Mouse (Mus musculus) lung, embryonic 16.5 days (tissue): ENCODE measurements around the gene Clip2. TPM values are rescaled to one million over a fixed set of nuclear protein-coding genes. Genes with fewer than 3 reads are reported as not detected.
A peak's percentile ranks its signal among the peaks of the same experiment; 100 is the strongest.

Experiments
- ATAC-seq: fragments of 200-750 bp; cut with Nextera tagmentation; 2 replicates; pipeline ENCODE4 v1.8.0; 2017; ENCODE audit warnings: low read depth, mild to moderate bottlenecking, moderate library complexity
- H3K27ac ChIP-seq: fragments of 300-500 bp; sonication (generic); 2 replicates; pipeline ENCODE4 v1.5.1; 2014; ENCODE audit warnings: mild to moderate bottlenecking, control low read depth, low read length
- H3K27me3 ChIP-seq: fragments of 300-500 bp; sonication (generic); 2 replicates; pipeline ENCODE4 v1.6.1; 2014; ENCODE audit warnings: low read depth, low read length, mixed read lengths; ENCODE audit not compliant: control insufficient read depth, insufficient read depth
- H3K36me3 ChIP-seq: fragments of 300-500 bp; sonication (generic); 2 replicates; pipeline ENCODE4 v1.6.1; 2014; ENCODE audit warnings: low read length; ENCODE audit not compliant: control insufficient read depth, insufficient read depth
- H3K4me1 ChIP-seq: fragments of 300-500 bp; sonication (generic); replicated peaks from 2 replicates; pipeline ENCODE4 v1.6.1; 2014; ENCODE audit warnings: low read length, mixed read lengths; ENCODE audit not compliant: control insufficient read depth, insufficient read depth
- H3K4me2 ChIP-seq: fragments of 300-500 bp; sonication (generic); 2 replicates; pipeline ENCODE4 v1.6.1; 2014; ENCODE audit warnings: low read depth, low read length, control low read depth
- H3K4me3 ChIP-seq: fragments of 300-500 bp; sonication (generic); 2 replicates; pipeline ENCODE4 v1.5.1; 2014; ENCODE audit warnings: mild to moderate bottlenecking, low read length, control low read depth
- H3K9ac ChIP-seq: fragments of 300-500 bp; sonication (generic); 2 replicates; pipeline ENCODE4 v1.6.1; 2014; ENCODE audit warnings: low read length, control low read depth
- H3K9me3 ChIP-seq: fragments of 300-500 bp; sonication (generic); 2 replicates; pipeline ENCODE4 v1.6.1; 2016; ENCODE audit warnings: low read length; ENCODE audit not compliant: control insufficient read depth
- WGBS: fragments of 180-500 bp; shearing (Covaris S2); extraction: QIAGEN DNeasy Blood & Tissue Kit; methylation state at CpG from one replicate; pipeline ENCODE4 v1.1.7; 2014; 5-methylcytosine and 5-hydroxymethylcytosine counted together
- polyA plus RNA-seq: library from polyadenylated mRNA; unstranded; fragments of >200 nt; fragmentation: Nextera tagmentation; extraction: Ambion mirVana; gene quantifications from 2 replicates; pipeline ENCODE4 v1.2.1, GENCODE M21; 2015

Clip2 gene
- polyA plus RNA-seq, 1 experiment from 2014 or later, result 4.7 TPM

DNA sequence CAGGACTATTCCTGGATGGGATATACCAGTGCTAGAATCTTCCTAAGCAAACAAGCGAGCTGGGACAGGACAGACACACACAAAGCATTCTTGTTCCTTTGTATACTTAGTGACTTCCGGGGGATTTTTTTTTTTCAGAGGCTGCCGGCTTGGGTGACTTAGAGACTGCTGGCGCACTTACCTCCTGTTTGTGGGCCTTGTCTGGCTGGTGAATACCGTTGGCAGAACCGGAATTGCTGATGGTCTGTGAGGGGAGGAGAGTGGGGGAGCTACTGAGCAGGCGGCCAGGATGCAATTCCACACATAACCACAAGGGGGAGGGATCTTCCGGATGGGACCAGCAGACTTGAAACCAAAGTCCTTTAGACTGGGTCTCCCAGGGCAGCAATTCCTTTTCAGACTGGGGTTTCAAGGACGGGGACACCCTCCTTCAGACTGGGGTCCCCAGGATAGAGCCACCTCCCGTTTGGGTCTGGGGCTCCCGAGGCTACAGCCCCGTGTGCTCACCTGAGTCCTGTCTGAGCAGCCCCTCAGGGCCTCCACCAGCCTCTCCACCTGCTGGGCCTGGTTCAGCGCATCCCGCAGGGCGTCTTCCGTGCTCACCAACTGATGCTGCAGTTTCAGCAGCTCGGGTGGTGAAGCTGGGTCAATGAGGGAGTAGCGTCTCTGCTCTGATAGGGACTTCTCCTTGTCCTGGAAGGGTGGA lies 60.4 kb downstream of the Clip2 start:
- WGBS, result 24% methylated on average over 18 of the region's 18 CpGs
- peak overlapping the region; percentile 84 for H3K27ac ChIP-seq

DNA sequence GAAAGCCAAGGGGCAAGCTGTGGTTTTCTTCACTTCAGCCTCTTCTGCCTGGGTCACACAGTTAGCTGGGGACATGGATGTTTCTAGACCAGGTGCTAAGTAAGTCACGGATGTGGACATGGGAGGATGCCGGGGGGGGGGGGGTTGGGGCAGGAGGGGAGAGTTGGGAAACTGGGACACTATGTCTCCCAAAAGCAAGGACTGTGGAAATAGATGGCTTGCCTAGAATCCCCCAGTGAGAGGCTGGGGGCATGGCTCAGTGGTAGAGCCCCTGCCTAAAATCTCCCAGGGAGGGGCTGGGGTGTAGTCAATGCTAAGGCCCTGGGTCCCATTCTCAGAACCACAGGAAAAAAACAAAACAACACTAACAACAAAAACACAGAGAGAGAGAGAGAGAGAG lies 61.0 kb downstream of the Clip2 start:
- Histone ChIP-seq H3K27me3 (no peaks in the 10 kb centered on the region), H3K4me3 (no peak overlapping the region), H3K4me2 (no peak overlapping the region), H3K9ac (no peak overlapping the region), H3K9me3 (no peaks in the 10 kb centered on the region), H3K4me1 (peaks cover 8% of the 10 kb centered on the region), H3K27ac (peak overlapping the region; percentile 84), H3K36me3 (peaks cover 12% of the 10 kb centered on the region)
- WGBS, result 80% methylated on average over 2 of the region's 2 CpGs
- no peak for ATAC-seq

More for the DNA sequence above, 60.4 kb downstream of the Clip2 start:
- ATAC-seq, result peak; percentile 56
- Histone ChIP-seq H3K4me2 (peak overlapping the region; percentile 22; the same call in 1 of the 2 replicates), H3K36me3 (peaks cover 15% of the 10 kb centered on the region), H3K9ac (peak overlapping the region; percentile 53; the same call in 1 of the 2 replicates), H3K4me1 (peaks cover 8% of the 10 kb centered on the region), H3K4me3 (no peak overlapping the region), H3K27me3 (no peaks in the 10 kb centered on the region), H3K9me3 (no peaks in the 10 kb centered on the region)

DNA sequence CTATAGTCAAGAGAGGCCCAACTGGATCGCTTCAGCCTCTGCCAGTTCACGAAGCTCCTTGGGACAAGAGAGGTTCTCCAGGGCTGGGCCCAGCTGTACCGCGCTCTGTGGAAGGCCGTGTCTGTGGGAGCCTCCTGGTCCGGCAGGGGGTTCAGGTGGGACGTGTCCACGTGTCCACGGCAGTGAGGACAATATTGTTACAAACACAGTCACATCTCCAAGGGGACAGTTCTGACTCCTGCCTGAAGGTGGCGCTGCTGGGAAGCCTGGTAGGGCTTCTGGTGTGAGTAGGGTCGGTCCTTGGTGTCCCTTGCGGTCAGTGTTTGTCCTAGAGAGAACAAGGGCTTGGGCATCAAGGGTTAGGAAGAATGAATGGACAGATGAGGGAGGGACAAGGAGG lies 61.8 kb downstream of the Clip2 start:
- 87% methylated on average over 12 of the region's 12 CpGs for WGBS
- H3K27me3 ChIP-seq, result no peaks in the 10 kb centered on the region
- no peak overlapping the region for H3K4me2 ChIP-seq
- H3K36me3 ChIP-seq, result peaks cover 12% of the 10 kb centered on the region
- no peak overlapping the region; the same call in 1 of the 2 replicates for H3K27ac ChIP-seq
- peaks cover 8% of the 10 kb centered on the region for H3K4me1 ChIP-seq
- no peak for ATAC-seq
- H3K9me3 ChIP-seq, result no peaks in the 10 kb centered on the region
- no peak overlapping the region for H3K4me3 ChIP-seq
- H3K9ac ChIP-seq, result no peak overlapping the region

DNA sequence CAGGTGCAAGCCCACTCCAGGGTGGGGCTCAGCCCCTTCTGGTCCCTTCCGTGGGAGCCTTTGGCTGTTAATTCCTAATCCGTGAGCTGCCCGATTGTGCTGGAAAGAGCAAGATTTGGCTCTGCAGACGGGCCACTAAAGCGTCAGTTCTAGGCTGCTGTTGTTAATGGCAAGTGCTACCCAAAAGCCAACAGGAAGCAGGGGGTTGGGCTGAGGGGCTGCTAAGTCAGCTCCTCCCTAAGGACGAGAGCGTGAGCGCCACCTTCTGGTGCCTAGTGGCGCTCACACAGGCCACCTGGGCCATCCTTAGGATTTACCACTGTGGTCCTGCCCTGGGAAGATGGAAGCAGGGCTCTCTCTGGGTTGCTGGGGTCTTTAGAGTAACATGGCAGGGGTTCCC lies 62.7 kb downstream of the Clip2 start:
- no peak for ATAC-seq
- H3K4me1 ChIP-seq, result peaks cover 8% of the 10 kb centered on the region
- no peaks in the 10 kb centered on the region for H3K9me3 ChIP-seq
- H3K4me3 ChIP-seq, result no peak overlapping the region
- no peak overlapping the region; the same call in 1 of the 2 replicates for H3K9ac ChIP-seq
- H3K36me3 ChIP-seq, result peaks cover 12% of the 10 kb centered on the region
- H3K27ac ChIP-seq, result no peak overlapping the region
- no peak overlapping the region for H3K4me2 ChIP-seq
- 38% methylated on average over 9 of the region's 9 CpGs for WGBS
- H3K27me3 ChIP-seq, result no peaks in the 10 kb centered on the region

DNA sequence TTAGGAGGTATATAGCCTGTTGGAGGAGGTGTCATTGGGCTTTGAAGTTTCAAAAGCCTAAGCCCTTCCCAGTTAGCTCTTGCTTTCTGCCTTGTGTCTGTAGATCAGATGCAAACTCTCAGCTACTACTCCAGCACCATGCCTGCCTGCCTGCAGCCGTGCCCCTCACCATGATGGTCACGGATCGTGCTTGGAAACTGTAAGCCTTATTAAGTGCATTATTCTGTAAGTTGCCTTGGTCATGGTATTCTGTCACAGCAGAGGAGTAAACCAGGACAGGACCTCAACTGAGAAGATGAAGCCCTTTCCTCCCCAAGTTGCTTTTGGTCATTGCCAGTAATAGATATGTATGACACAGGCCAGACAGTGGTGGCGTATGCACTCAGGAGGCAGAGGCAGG lies 63.6 kb downstream of the Clip2 start:
- peaks cover 10% of the 10 kb centered on the region for H3K36me3 ChIP-seq
- no peaks in the 10 kb centered on the region for H3K9me3 ChIP-seq
- peaks cover 8% of the 10 kb centered on the region for H3K4me1 ChIP-seq
- no peak overlapping the region for H3K9ac ChIP-seq
- no peak overlapping the region for H3K4me2 ChIP-seq
- H3K4me3 ChIP-seq, result no peak overlapping the region
- no peak overlapping the region for H3K27ac ChIP-seq
- ATAC-seq, result no peak
- H3K27me3 ChIP-seq, result no peaks in the 10 kb centered on the region
- 90% methylated on average over 4 of the region's 4 CpGs for WGBS

DNA sequence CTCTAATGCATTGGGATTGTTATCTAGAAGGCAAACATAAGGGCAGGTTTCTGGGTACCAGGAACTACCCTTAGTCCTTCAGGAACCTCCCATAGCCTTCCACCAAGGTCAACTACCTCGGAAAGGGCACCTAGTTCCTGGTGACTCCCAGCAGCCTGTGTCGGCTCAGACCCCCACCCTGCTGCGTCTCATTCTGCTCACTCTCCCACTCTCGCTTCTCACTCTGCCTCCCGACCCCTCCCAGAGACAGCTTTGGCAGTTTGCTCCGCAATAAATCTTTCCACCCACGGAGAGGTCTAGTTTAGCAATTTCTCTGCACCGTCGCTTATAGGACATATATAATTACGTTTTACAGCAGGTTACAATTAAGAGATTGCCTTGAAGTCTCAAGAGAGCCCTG lies 64.2 kb downstream of the Clip2 start:
- H3K27me3 ChIP-seq, result no peaks in the 10 kb centered on the region
- whole genome bisulfite sequencing, result 64% methylated on average over 10 of the region's 10 CpGs
- no peaks in the 10 kb centered on the region for H3K9me3 ChIP-seq
- H3K9ac ChIP-seq, result no peak overlapping the region
- no peak overlapping the region for H3K4me3 ChIP-seq
- H3K27ac ChIP-seq, result no peak overlapping the region
- peaks cover 10% of the 10 kb centered on the region for H3K36me3 ChIP-seq
- H3K4me1 ChIP-seq, result peaks cover 8% of the 10 kb centered on the region
- no peak for ATAC-seq
- H3K4me2 ChIP-seq, result no peak overlapping the region

DNA sequence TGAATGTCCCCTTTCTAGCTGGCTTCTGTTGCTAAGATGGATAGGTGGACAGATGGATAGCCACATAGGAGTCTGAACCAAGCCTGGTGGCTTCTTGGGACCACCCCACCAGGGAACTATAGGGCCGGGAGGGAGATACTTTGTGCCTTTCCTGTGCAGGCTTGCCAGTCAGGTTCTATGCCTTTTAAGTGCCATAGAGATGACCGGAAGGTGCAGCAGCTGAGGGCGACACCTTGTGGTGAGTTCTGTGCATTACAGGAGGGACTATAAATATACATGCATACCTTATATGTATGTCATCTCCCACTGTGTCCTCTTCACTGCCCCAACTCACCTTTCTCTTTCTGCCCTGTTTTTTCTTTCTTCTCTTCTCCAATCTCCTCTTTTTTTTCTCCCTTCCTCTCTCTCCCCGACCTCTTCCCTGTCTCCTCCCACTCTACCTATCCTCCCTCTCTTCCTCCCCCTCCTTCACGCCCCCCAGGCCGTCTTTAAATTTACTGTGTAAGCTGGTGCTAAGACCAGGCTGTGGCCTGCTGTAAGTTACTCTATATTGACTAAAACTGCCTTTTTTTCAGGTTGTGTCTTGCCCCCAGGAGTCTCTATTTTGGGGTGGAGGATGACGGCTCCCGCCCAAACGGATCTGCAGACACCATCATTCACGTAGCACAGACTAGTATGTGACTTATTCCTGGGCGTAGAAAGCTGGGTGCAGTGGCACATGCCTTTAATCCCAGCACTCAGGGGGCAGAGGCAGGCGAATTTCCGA lies 66.2 kb downstream of the Clip2 start:
- H3K4me3 ChIP-seq, result no peak overlapping the region
- H3K27ac ChIP-seq, result no peak overlapping the region
- H3K4me1 ChIP-seq, result no peaks in the 10 kb centered on the region; the same call in 1 of the 2 replicates
- H3K4me2 ChIP-seq, result no peak overlapping the region
- H3K27me3 ChIP-seq, result no peaks in the 10 kb centered on the region
- H3K36me3 ChIP-seq, result peaks cover 10% of the 10 kb centered on the region
- 56% methylated on average over 13 of the region's 13 CpGs for WGBS
- no peak overlapping the region for H3K9ac ChIP-seq
- ATAC-seq, result peak; percentile 62
- no peaks in the 10 kb centered on the region for H3K9me3 ChIP-seq

DNA sequence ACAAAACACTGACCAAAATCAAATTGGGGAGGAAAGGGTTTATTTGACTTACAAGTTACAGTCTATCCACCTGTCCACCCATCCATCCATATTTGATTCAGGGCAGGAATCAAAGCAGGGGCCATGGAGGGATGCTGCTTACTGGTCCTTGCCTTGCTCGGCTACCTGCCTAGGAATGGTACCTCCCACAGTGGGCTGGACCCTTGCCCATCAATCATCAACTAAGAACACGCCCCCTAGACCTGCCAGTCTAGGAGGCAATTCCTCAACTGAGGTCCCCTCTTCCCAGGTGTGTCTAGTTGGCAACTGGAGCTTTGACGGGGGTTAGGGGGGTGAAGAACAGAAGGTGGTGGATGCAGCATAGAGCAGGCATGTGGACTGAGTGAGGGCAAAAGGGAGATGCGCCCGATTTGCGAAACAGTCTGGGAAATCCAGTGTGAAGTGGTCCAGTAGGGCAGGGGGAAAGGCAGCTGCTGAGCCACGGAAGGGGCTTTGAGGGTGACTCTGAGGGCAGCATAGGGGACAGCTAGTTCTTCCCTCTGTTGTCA lies 67.0 kb downstream of the Clip2 start:
- Histone ChIP-seq H3K4me2 (no peak overlapping the region), H3K4me1 (no peaks in the 10 kb centered on the region; the same call in 1 of the 2 replicates), H3K9ac (no peak overlapping the region), H3K27ac (no peak overlapping the region), H3K27me3 (no peaks in the 10 kb centered on the region), H3K36me3 (peaks cover 3% of the 10 kb centered on the region), H3K9me3 (no peaks in the 10 kb centered on the region), H3K4me3 (no peak overlapping the region)
- 75% methylated on average over 7 of the region's 7 CpGs for WGBS
- no peak for ATAC-seq

DNA sequence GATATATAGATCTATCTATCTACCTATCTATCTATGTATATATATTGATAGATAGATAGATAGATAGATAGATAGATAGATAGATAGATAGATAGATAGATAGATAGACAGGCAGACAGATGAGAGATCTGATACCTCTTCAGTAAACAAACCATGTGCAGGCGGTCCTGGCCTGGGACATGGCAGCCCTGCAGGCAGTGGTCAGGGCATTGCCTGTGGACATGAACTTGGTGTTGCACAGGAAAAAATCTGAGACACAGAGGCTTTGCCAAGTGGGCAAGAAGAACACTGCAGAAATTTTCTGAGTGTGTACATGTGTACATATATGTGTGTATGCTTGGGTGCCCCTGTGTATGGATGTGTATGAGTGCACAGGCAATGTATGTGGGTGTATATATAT lies 68.9 kb downstream of the Clip2 start:
- Histone ChIP-seq H3K9me3 (no peaks in the 10 kb centered on the region), H3K27ac (no peak overlapping the region), H3K36me3 (no peaks in the 10 kb centered on the region), H3K27me3 (no peaks in the 10 kb centered on the region), H3K4me1 (no peaks in the 10 kb centered on the region), H3K4me2 (no peak overlapping the region), H3K9ac (no peak overlapping the region), H3K4me3 (no peak overlapping the region)
- 52% methylated on average over 1 of the region's 1 CpGs for WGBS
- no peak for ATAC-seq
